Mouse (Mus musculus): ENCODE results near the gene Pdx1.

Pdx1 gene

GRCm38 (mm10) chr5:147269926-147270672, at the start of gene Pdx1:
Gene Pdx1 (plus strand): TSS chr5:147269959.
- no peak for DNase-seq (ENCODE audit: low spot score in 2 of 2)

- DNase-seq (ENCODE audit: low spot score in 2 of 2), result peak; percentile 39 to 77
Observed at GRCm38 (mm10) chr5:147227354-147228112, 42.2 kb upstream of the Pdx1 start.

- DNase-seq (ENCODE audit: low spot score in 2 of 2), result no peak
Observed at GRCm38 (mm10) chr5:147235406-147236309, 34.1 kb upstream of the Pdx1 start.

GRCm38 (mm10) chr5:147243908-147244307, 25.9 kb upstream of the Pdx1 start:
- DNase-seq (ENCODE audit: low spot score in 2 of 2), result no peak

- DNase-seq (ENCODE audit: low spot score in 2 of 2), result no peak
Observed at GRCm38 (mm10) chr5:147260189-147260588, 9.6 kb upstream of the Pdx1 start.

GRCm38 (mm10) chr5:147260778-147261177, 9.0 kb upstream of the Pdx1 start:
- DNase-seq (ENCODE audit: low spot score in 2 of 2), result no peak

- DNase-seq (ENCODE audit: low spot score in 2 of 2), result no peak
Observed at GRCm38 (mm10) chr5:147261899-147262541, 7.7 kb upstream of the Pdx1 start.

- DNase-seq (ENCODE audit: low spot score in 2 of 2), result no peak
Observed at GRCm38 (mm10) chr5:147263945-147264344, 5.8 kb upstream of the Pdx1 start.

GRCm38 (mm10) chr5:147267434-147267833, 2.3 kb upstream of the Pdx1 start:
- no peak for DNase-seq (ENCODE audit: low spot score in 2 of 2)

- no peak for DNase-seq (ENCODE audit: low spot score in 2 of 2)
Observed at GRCm38 (mm10) chr5:147268728-147269127, 1.0 kb upstream of the Pdx1 start.

- DNase-seq (ENCODE audit: low spot score in 2 of 2), result no peak
Observed at GRCm38 (mm10) chr5:147269371-147269770, 388 bp upstream of the Pdx1 start.

- DNase-seq (ENCODE audit: low spot score in 2 of 2), result no peak
Observed at GRCm38 (mm10) chr5:147270673-147271655, 1.2 kb downstream of the Pdx1 start.

- no peak for DNase-seq (ENCODE audit: low spot score in 2 of 2)
Observed at GRCm38 (mm10) chr5:147272046-147272807, 2.5 kb downstream of the Pdx1 start.

GRCm38 (mm10) chr5:147272808-147273345, 3.1 kb downstream of the Pdx1 start:
- no peak for DNase-seq (ENCODE audit: low spot score in 2 of 2)

GRCm38 (mm10) chr5:147274174-147275141, 4.7 kb downstream of the Pdx1 start:
- no peak for DNase-seq (ENCODE audit: low spot score in 2 of 2)

- no peak for DNase-seq (ENCODE audit: low spot score in 2 of 2)
Observed at GRCm38 (mm10) chr5:147275761-147276160, 6.0 kb downstream of the Pdx1 start.

- DNase-seq (ENCODE audit: low spot score in 2 of 2), result no peak
Observed at GRCm38 (mm10) chr5:147276701-147277546, 7.2 kb downstream of the Pdx1 start.

All from frontal cortex, postnatal 10 days (tissue).